Mouse (Mus musculus): ENCODE results near the gene Zfp106. TPM values are rescaled to one million over a fixed set of nuclear protein-coding genes. Genes with fewer than 3 reads are reported as not detected.

The Zfp106 gene
- polyA plus RNA-seq (2015; fragmentation: Nextera tagmentation; extraction: Ambion mirVana): 40.9 and 43.2 TPM in 2 replicates

DNA sequence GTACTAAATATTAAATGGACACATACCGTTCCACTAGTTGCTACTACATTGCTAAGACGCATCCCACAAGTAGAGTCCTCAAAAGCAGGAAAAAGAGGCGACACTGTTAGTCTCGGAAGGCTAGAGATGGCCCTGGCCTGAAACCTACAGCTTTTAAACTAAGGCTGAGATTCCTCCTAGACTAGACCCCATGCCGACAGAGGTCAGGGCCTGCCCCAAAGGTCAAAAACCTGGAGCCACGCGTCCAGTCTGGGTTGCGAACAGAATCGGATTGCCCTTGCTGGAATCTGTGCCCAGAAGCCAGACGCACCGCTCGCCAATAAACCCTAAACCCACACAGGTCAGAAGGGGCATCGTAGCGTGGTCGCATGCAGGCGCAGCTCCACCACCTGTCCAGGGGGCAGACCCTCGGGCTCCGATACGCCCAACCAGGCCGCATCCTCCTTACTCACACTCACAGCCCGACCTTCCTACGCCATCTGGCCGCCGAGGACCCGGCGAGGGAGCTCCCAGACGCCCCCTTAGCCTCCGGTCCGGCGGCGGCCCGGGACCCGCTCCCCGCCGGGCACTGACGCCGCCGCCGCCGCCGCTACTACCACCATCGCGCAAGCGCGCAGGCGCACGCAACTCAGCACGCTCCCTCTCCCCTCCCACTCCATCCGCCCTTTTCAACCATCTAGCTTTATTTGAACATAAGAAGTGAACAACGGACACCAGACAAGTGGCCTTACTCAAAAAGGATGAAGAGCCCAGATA is at the start of gene Zfp106:
TSS of gene Zfp106 (minus strand) at position 609 of the 756 bp plus-strand sequence.
- H3K4me1 ChIP-seq (replicated peaks): peaks cover 21% of the 10 kb centered on the region
- H3K9me3 ChIP-seq (replicated peaks): no peaks in the 10 kb centered on the region
- peak; percentile 69 for ATAC-seq (replicated peaks; ENCODE audit: insufficient number of reproducible peaks, insufficient read depth, low FRiP score, low read depth)
- no peaks in the 10 kb centered on the region for H3K27me3 ChIP-seq
- H3K4me2 ChIP-seq: peak within 1 kb of the TSS; percentile 62
- H3K4me3 ChIP-seq: peak within 1 kb of the TSS; percentile 98
- peak within 1 kb of the TSS; percentile 84 for H3K27ac ChIP-seq
- peak within 1 kb of the TSS; percentile 98 for H3K9ac ChIP-seq
- under 1% methylated on average over 50 of the region's 50 CpGs for WGBS
- no peaks in the 10 kb centered on the region for H3K36me3 ChIP-seq

GRCm38 (mm10) chr2:120608830-120609723 is 45.4 kb upstream of the Zfp106 start, which contains the start of the genes Haus2 and Lrrc57:
Gene Haus2, plus strand, starts transcription at chr2:120609383.
Gene Lrrc57, minus strand, starts transcription at chr2:120609520.
- under 1% methylated on average over 52 of the region's 52 CpGs for WGBS
- Histone ChIP-seq H3K4me2 (peak within 1 kb of the TSS; percentile 86), H3K27me3 (no peaks in the 10 kb centered on the region), H3K9ac (peak within 1 kb of the TSS; percentile 80), H3K9me3 (replicated peaks) (no peaks in the 10 kb centered on the region), H3K36me3 (peaks cover 18% of the 10 kb centered on the region; the same call in 1 of the 2 replicates), H3K27ac (peak within 1 kb of the TSS; percentile 90), H3K4me3 (peak within 1 kb of the TSS; percentile 87), H3K4me1 (replicated peaks) (peaks cover 23% of the 10 kb centered on the region)
- peak; percentile 93 for ATAC-seq (replicated peaks; ENCODE audit: insufficient number of reproducible peaks, insufficient read depth, low FRiP score, low read depth)

DNA sequence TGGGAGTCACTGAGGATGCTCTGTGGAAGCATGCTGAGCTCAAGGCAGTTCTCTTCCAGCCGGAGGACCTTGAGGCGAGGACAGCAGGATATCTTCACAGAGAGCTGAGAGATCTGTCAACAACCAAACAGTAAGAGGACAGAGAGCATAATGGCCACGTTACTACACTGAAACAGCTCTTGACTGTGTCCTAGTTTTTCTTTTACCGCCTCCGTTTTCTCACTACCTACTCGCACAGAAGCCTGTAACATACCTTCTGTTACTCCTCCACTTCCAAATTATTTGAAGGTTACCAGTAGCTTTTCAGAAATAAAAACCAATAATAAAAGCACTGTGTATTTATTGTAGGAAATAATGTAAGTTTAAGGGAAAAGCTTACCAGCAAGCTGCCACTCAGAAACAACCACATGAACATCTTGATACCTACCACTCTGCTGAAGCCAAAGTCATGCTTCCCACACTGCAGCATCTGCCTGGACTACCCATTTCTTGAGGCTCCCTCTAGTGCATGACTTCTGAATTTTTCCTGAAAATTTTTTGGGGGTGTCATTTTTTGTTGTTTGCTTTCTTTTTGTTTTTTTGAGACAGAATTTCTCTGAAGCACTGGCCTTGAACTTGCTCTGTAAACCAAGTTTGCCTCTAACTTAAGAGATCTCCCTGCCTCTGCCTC is 42.5 kb upstream of the Zfp106 start:
- Histone ChIP-seq H3K9ac (no peak overlapping the region), H3K4me1 (replicated peaks) (peaks cover 23% of the 10 kb centered on the region), H3K27me3 (no peaks in the 10 kb centered on the region), H3K9me3 (replicated peaks) (no peaks in the 10 kb centered on the region), H3K4me2 (no peak overlapping the region), H3K36me3 (peaks cover 12% of the 10 kb centered on the region), H3K27ac (no peak overlapping the region), H3K4me3 (no peak overlapping the region)
- WGBS: 62% methylated on average over 6 of the region's 6 CpGs
- ATAC-seq (replicated peaks; ENCODE audit: insufficient number of reproducible peaks, insufficient read depth, low FRiP score, low read depth): no peak

GRCm38 (mm10) chr2:120599506-120599905 is 35.9 kb upstream of the Zfp106 start:
- H3K4me2 ChIP-seq: no peak overlapping the region
- no peak overlapping the region for H3K9ac ChIP-seq
- ATAC-seq (replicated peaks; ENCODE audit: insufficient number of reproducible peaks, insufficient read depth, low FRiP score, low read depth): no peak
- peaks cover 61% of the 10 kb centered on the region for H3K36me3 ChIP-seq
- H3K27ac ChIP-seq: no peak overlapping the region
- H3K4me3 ChIP-seq: no peak overlapping the region
- H3K4me1 ChIP-seq (replicated peaks): no peaks in the 10 kb centered on the region
- WGBS: 88% methylated on average over 4 of the region's 4 CpGs
- no peaks in the 10 kb centered on the region for H3K27me3 ChIP-seq
- no peaks in the 10 kb centered on the region for H3K9me3 ChIP-seq (replicated peaks)

DNA sequence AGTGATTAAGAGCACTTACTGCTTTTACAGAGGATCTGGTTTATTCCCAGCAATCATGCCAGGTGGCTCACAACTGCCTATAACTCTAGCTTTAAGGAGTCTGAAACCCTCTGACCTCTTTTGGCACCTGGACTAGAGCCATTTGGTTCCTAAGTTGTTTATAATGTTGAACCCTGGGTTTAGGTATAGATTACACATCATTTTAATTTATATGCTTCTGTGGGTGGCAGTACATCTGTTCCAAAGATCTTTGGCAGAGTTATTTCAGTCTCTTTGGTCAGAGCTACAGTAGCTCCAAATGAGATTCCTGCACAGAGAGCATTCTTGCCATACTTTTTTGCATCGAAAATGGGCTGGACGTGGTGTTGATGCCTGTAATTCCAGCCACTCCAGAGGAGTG is 34.1 kb upstream of the Zfp106 start:
- H3K36me3 ChIP-seq: peaks cover 65% of the 10 kb centered on the region
- ATAC-seq (replicated peaks; ENCODE audit: insufficient number of reproducible peaks, insufficient read depth, low FRiP score, low read depth): no peak
- no peak overlapping the region for H3K9ac ChIP-seq
- no peaks in the 10 kb centered on the region for H3K27me3 ChIP-seq
- H3K4me2 ChIP-seq: no peak overlapping the region
- H3K9me3 ChIP-seq (replicated peaks): no peaks in the 10 kb centered on the region
- H3K4me3 ChIP-seq: no peak overlapping the region
- 83% methylated on average over 2 of the region's 2 CpGs for WGBS
- no peaks in the 10 kb centered on the region for H3K4me1 ChIP-seq (replicated peaks)
- H3K27ac ChIP-seq: no peak overlapping the region

DNA sequence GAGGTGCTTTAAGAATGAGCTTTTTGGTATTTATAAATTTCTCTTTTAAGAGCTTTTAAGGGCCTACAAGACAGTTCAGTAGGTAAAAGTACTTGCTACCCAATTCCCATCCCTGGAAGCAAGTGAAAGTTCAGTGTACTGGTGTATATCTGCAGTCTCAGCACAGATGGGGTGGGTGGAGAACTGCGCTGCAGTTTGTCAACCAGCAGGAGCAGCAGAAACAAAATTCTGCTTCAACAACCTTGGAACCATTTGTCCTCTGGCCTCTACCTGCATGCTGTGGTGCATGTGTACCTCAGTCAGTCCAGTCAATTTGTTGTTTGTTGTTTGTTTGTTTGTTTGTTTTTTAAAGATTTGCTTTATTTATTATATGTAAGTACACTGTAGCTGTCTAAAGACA is 28.6 kb upstream of the Zfp106 start:
- H3K4me2 ChIP-seq: no peak overlapping the region
- H3K4me3 ChIP-seq: no peak overlapping the region
- WGBS: 95% methylated on average over 1 of the region's 1 CpGs
- no peak overlapping the region for H3K27ac ChIP-seq
- H3K27me3 ChIP-seq: no peaks in the 10 kb centered on the region
- H3K9ac ChIP-seq: no peak overlapping the region
- H3K36me3 ChIP-seq: peaks cover 53% of the 10 kb centered on the region
- ATAC-seq (replicated peaks; ENCODE audit: insufficient number of reproducible peaks, insufficient read depth, low FRiP score, low read depth): no peak
- H3K9me3 ChIP-seq (replicated peaks): no peaks in the 10 kb centered on the region
- no peaks in the 10 kb centered on the region for H3K4me1 ChIP-seq (replicated peaks)

GRCm38 (mm10) chr2:120589759-120590158 is 26.1 kb upstream of the Zfp106 start:
- Histone ChIP-seq H3K9ac (no peak overlapping the region), H3K4me2 (no peak overlapping the region), H3K36me3 (peaks cover 48% of the 10 kb centered on the region), H3K9me3 (replicated peaks) (no peaks in the 10 kb centered on the region), H3K27ac (no peak overlapping the region), H3K4me3 (no peak overlapping the region), H3K4me1 (replicated peaks) (no peaks in the 10 kb centered on the region), H3K27me3 (no peaks in the 10 kb centered on the region)
- ATAC-seq (replicated peaks; ENCODE audit: insufficient number of reproducible peaks, insufficient read depth, low FRiP score, low read depth): no peak
- WGBS: 77% methylated on average over 5 of the region's 5 CpGs

GRCm38 (mm10) chr2:120578286-120578685 is 14.6 kb upstream of the Zfp106 start:
- H3K4me1 ChIP-seq (replicated peaks): peaks cover 2% of the 10 kb centered on the region
- no peaks in the 10 kb centered on the region for H3K36me3 ChIP-seq
- no peaks in the 10 kb centered on the region for H3K27me3 ChIP-seq
- WGBS: 66% methylated on average over 5 of the region's 5 CpGs
- H3K9me3 ChIP-seq (replicated peaks): no peaks in the 10 kb centered on the region
- ATAC-seq (replicated peaks; ENCODE audit: insufficient number of reproducible peaks, insufficient read depth, low FRiP score, low read depth): no peak
- no peak overlapping the region for H3K4me2 ChIP-seq
- no peak overlapping the region for H3K9ac ChIP-seq
- H3K4me3 ChIP-seq: no peak overlapping the region
- no peak overlapping the region for H3K27ac ChIP-seq

DNA sequence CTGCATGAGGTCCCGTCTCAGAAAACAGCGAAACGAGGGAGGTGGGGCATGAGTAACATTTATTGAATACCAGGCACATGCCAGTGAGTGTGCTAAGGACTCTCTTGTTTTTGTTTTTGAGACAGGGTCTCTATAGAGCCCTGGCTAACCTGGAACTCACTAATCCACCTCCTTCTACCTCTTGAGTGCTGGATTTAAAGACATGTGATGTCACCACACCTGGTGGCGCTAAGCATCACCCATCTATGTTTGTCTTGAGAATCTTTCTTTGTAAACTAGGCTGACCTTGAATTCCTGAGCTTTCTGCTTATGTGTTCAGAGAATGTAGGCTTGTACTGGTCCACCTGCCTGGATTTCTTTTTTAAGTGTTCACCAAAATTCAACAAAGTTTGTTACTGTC is 14.2 kb upstream of the Zfp106 start:
- Histone ChIP-seq H3K9me3 (replicated peaks) (no peaks in the 10 kb centered on the region), H3K36me3 (no peaks in the 10 kb centered on the region), H3K4me3 (no peak overlapping the region), H3K4me1 (replicated peaks) (peaks cover 2% of the 10 kb centered on the region), H3K27me3 (no peaks in the 10 kb centered on the region), H3K4me2 (no peak overlapping the region), H3K9ac (no peak overlapping the region), H3K27ac (no peak overlapping the region)
- ATAC-seq (replicated peaks; ENCODE audit: insufficient number of reproducible peaks, insufficient read depth, low FRiP score, low read depth): no peak
- 64% methylated on average over 4 of the region's 4 CpGs for WGBS

- Histone ChIP-seq H3K9ac (no peak overlapping the region), H3K36me3 (no peaks in the 10 kb centered on the region), H3K27ac (no peak overlapping the region), H3K4me2 (no peak overlapping the region), H3K4me1 (replicated peaks) (peaks cover 2% of the 10 kb centered on the region; the same call in 1 of the 2 replicates), H3K27me3 (no peaks in the 10 kb centered on the region), H3K9me3 (replicated peaks) (no peaks in the 10 kb centered on the region), H3K4me3 (no peak overlapping the region)
- ATAC-seq (replicated peaks; ENCODE audit: insufficient number of reproducible peaks, insufficient read depth, low FRiP score, low read depth): no peak
- WGBS: 82% methylated on average over 2 of the region's 2 CpGs
Observed at GRCm38 (mm10) chr2:120575978-120576377, 12.3 kb upstream of the Zfp106 start.

DNA sequence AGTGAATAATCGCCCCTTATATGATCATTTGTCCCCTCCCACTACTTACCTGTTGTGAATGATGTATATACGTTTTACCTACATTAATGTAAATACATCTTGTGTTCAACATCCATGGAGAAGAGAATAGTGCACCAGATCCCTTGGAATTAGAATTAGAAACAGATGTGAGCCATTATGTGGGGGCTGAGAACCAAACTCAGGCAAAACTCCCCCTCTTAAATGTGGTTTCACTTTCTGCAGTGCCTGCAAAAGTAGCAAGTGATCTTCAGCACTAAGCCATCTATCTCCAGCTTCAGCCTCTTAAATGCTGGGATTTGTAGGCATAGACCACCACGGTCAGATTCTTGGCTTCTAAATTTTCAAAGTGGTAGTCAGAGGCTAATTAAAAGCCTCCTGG is 11.5 kb upstream of the Zfp106 start:
- ATAC-seq (replicated peaks; ENCODE audit: insufficient number of reproducible peaks, insufficient read depth, low FRiP score, low read depth): no peak
- no peaks in the 10 kb centered on the region for H3K36me3 ChIP-seq
- H3K27me3 ChIP-seq: no peaks in the 10 kb centered on the region
- H3K27ac ChIP-seq: no peak overlapping the region
- H3K9ac ChIP-seq: no peak overlapping the region
- H3K4me3 ChIP-seq: no peak overlapping the region
- H3K9me3 ChIP-seq (replicated peaks): no peaks in the 10 kb centered on the region
- 86% methylated on average over 3 of the region's 3 CpGs for WGBS
- peaks cover 2% of the 10 kb centered on the region; the same call in 1 of the 2 replicates for H3K4me1 ChIP-seq (replicated peaks)
- H3K4me2 ChIP-seq: no peak overlapping the region
